Mouse (Mus musculus) lung, postnatal 0 days (tissue): ENCODE measurements at regions not wholly inside any gene's neighbourhood (a gene's known extent, or its start where the extent isn't known, plus 50 kb on each side); places are given as distances from the start of the nearest gene placed in this dataset.

Source experiments
- CTCF ChIP-seq: IDR thresholded peaks from 2 replicates; pipeline ENCODE4 v1.5.1; 2016; ENCODE audit warnings: antibody characterized with exemption, mild to moderate bottlenecking
- EP300 ChIP-seq: IDR thresholded peaks from 2 replicates; pipeline ENCODE4 v1.6.1; 2016; ENCODE audit warnings: antibody characterized with exemption, mild to moderate bottlenecking, control low read depth

- TF ChIP-seq CTCF (no peak), EP300 (no peak)
Measured at GRCm38 (mm10) chr3:148555324-148555723, 435.0 kb downstream of the Adgrl2 start.
